Mouse (Mus musculus) ES-E14 (cell line): ENCODE measurements at regions not wholly inside any gene's neighbourhood (a gene's known extent, or its start where the extent isn't known, plus 50 kb on each side); places are given as distances from the start of the nearest gene placed in this dataset.

ENCODE experiments used
- DNase-seq: peaks from one replicate; pipeline ENCODE4 v3.0.0-alpha.2; 2013; ENCODE audit warnings: low read depth, low spot score
- H3K27ac ChIP-seq: 2 replicates; pipeline ENCODE4 v1.5.1; 2012; ENCODE audit warnings: low read depth, mild to moderate bottlenecking, low read length, moderate library complexity, mixed read lengths; ENCODE audit not compliant: poor library complexity, insufficient read depth, severe bottlenecking
- H3K36me3 ChIP-seq: 2 replicates; pipeline ENCODE4 v1.6.1; 2012; ENCODE audit warnings: mild to moderate bottlenecking, low read length, moderate library complexity, mixed read lengths; ENCODE audit not compliant: control insufficient read depth, poor library complexity, insufficient read depth, severe bottlenecking
- H3K4me1 ChIP-seq, 2 experiments: fragments of 150-350 bp in 1 of 2; sonication (generic) in 1 of 2; 2 replicates each; pipeline ENCODE4 v1.6.1; 2012; ENCODE audit warnings: low read length in 2 of 2, mild to moderate bottlenecking in 1 of 2, mixed read lengths in 1 of 2; ENCODE audit not compliant: control insufficient read depth in 2 of 2, insufficient read depth in 2 of 2, poor library complexity in 1 of 2
- H3K4me3 ChIP-seq, 2 experiments: fragments of 150-350 bp in 1 of 2; sonication (generic) in 1 of 2; 2 replicates each; pipeline ENCODE4 v1.5.1; 2012; ENCODE audit warnings: low read length in 2 of 2, low read depth in 1 of 2, mild to moderate bottlenecking in 1 of 2, mixed read lengths in 1 of 2; ENCODE audit not compliant: insufficient read depth in 1 of 2, poor library complexity in 1 of 2, severe bottlenecking in 1 of 2
- H3K9ac ChIP-seq: 2 replicates; pipeline ENCODE4 v1.6.1; 2012; ENCODE audit warnings: low read depth, mild to moderate bottlenecking, low read length, mixed read lengths; ENCODE audit not compliant: poor library complexity, insufficient read depth, severe bottlenecking
- H3K9me3 ChIP-seq: fragments of 150-350 bp; sonication (generic); 2 replicates; pipeline ENCODE4 v1.6.1; 2012; ENCODE audit warnings: low read depth, mild to moderate bottlenecking, low read length; ENCODE audit not compliant: control insufficient read depth, insufficient read depth
- CHD2 ChIP-seq: IDR thresholded peaks from 2 replicates; pipeline ENCODE4 v1.6.1; 2014; ENCODE audit warnings: mild to moderate bottlenecking, low read depth, low read length, inconsistent platforms
- HCFC1 ChIP-seq: IDR thresholded peaks from 2 replicates; pipeline ENCODE4 v1.6.1; 2012; ENCODE audit warnings: low read length, inconsistent platforms, borderline replicate concordance; ENCODE audit not compliant: insufficient read depth
- MAFK ChIP-seq: IDR thresholded peaks from 2 replicates; pipeline ENCODE4 v1.6.1; 2014; ENCODE audit warnings: mild to moderate bottlenecking, low read depth, low read length, inconsistent platforms; ENCODE audit not compliant: insufficient read depth
- ZC3H11A ChIP-seq: IDR thresholded peaks from 2 replicates; pipeline ENCODE4 v1.6.1; 2012; ENCODE audit warnings: low read depth, mild to moderate bottlenecking, inconsistent platforms, low read length, borderline replicate concordance
- ZNF384 ChIP-seq: IDR thresholded peaks from 2 replicates; pipeline ENCODE4 v1.6.1; 2012; ENCODE audit warnings: low read depth, low read length, inconsistent platforms
- in situ Hi-C, 2 experiments: fragments of 600-800 bp; cut with MboI; formaldehyde crosslinking; loops; one replicate each; pipeline ENCODE4 v1.15.1; 2025; ENCODE audit warnings: low sequenced_read_pairs in 2 of 2, inconsistent platforms in 1 of 2; ENCODE audit not compliant: unreplicated experiment in 2 of 2

DNA sequence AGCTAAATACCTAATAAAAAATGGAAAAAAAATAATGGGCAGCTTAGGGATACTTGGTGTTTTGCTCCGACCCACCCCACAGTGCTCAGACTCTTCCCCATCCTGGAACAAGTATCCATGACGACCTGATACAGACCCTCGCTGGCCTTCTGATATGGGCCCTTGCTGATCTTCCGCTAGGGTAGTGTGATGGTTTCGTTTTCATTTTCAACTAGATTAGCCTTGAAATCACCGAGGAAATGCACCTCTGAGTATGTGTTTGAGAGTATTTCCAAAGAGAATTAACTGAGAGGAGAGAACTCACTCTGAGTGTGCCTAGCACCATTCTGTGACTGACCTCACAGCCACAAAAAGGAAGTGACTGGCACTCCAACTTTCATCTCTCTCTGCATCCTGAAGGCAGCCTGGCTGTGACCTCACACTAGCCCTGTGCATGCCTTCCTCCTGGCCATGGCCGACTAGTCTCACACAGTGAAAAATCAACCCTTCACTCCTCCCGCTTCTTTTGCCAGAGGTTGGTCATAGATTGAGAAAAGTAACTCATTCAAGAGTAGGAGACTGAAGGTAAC lies 700.5 kb upstream of the Intu start:
- no peak for DNase-seq
- Histone ChIP-seq H3K4me3 (no peak overlapping the region), H3K9ac (no peak overlapping the region), H3K27ac (no peak overlapping the region), H3K4me1 (no peaks in the 10 kb centered on the region), H3K36me3 (no peaks in the 10 kb centered on the region), H3K9me3 (no peaks in the 10 kb centered on the region)
- no peak for TF ChIP-seq MAFK
- no peak for TF ChIP-seq HCFC1
- TF ChIP-seq CHD2: no peak
- TF ChIP-seq ZNF384: no peak
- TF ChIP-seq ZC3H11A: no peak
- in situ Hi-C loops: no loop called here

- Histone ChIP-seq H3K9me3 (no peaks in the 10 kb centered on the region), H3K27ac (no peak overlapping the region), H3K4me3 (no peak overlapping the region), H3K9ac (no peak overlapping the region), H3K36me3 (no peaks in the 10 kb centered on the region), H3K4me1 (no peaks in the 10 kb centered on the region)
- DNase-seq: no peak
- TF ChIP-seq MAFK (no peak), CHD2 (no peak), ZNF384 (no peak), HCFC1 (no peak), ZC3H11A (no peak)
- in situ Hi-C loops: no loop called here
Measured at GRCm38 (mm10) chr3:39838377-39839145, 692.5 kb upstream of the Intu start.

- Histone ChIP-seq H3K4me1 (no peaks in the 10 kb centered on the region), H3K27ac (no peak overlapping the region), H3K36me3 (no peaks in the 10 kb centered on the region), H3K4me3 (no peak overlapping the region), H3K9me3 (no peaks in the 10 kb centered on the region), H3K9ac (no peak overlapping the region)
- TF ChIP-seq MAFK: no peak
- TF ChIP-seq ZNF384: no peak
- TF ChIP-seq HCFC1: no peak
- no peak for TF ChIP-seq CHD2
- no peak for TF ChIP-seq ZC3H11A
- no peak for DNase-seq
- in situ Hi-C loops: no loop called here
Measured at GRCm38 (mm10) chr3:39840946-39841345, 690.1 kb upstream of the Intu start.

DNA sequence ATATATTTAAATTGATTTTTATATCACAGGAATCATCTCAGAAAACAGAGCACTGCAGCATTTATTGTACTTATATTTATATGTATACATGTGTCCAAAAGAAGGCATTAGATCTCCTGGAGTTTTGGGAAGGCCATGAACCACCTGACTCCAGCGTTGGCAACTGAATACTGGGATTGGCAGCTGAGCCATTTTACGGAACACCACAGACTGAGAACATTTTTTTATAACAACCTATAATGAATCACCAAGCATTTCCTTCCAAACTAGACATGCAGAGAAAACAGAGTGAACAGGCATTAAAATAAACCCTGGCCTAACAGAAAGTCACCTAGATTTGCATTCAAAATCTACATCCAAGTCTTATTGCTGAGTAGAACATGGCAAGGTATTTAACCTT lies 686.0 kb upstream of the Intu start:
- Histone ChIP-seq H3K36me3 (no peaks in the 10 kb centered on the region), H3K9ac (no peak overlapping the region), H3K27ac (no peak overlapping the region), H3K4me3 (no peak overlapping the region), H3K9me3 (no peaks in the 10 kb centered on the region), H3K4me1 (no peaks in the 10 kb centered on the region)
- in situ Hi-C loops: no loop called here
- no peak for DNase-seq
- TF ChIP-seq ZC3H11A (no peak), MAFK (no peak), ZNF384 (no peak), HCFC1 (no peak), CHD2 (no peak)
